Mouse (Mus musculus) liver, embryonic 14.5 days (tissue): ENCODE measurements around the gene Gatad2b. TPM values are rescaled to one million over a fixed set of nuclear protein-coding genes. Genes with fewer than 3 reads are reported as not detected.

Experiments
- ATAC-seq: fragments of 200-750 bp; cut with Nextera tagmentation; 2 replicates; pipeline ENCODE4 v1.8.0; 2017; ENCODE audit warnings: moderate number of reproducible peaks, mild to moderate bottlenecking, moderate library complexity; ENCODE audit not compliant: insufficient read depth
- DNase-seq, 3 experiments: peaks; one replicate each; pipeline ENCODE4 v3.0.0-alpha.2; 2012 to 2013; ENCODE audit warnings: low read depth in 3 of 3, low spot score in 3 of 3
- H3K27ac ChIP-seq: fragments of 300-500 bp; sonication (generic); 2 replicates; pipeline ENCODE4 v1.5.1; 2014; ENCODE audit warnings: moderate library complexity, mild to moderate bottlenecking, control low read depth, inconsistent platforms
- H3K27me3 ChIP-seq: fragments of 300-500 bp; sonication (generic); 2 replicates; pipeline ENCODE4 v1.6.1; 2014; ENCODE audit warnings: mild to moderate bottlenecking, low read length, moderate library complexity; ENCODE audit not compliant: control insufficient read depth, insufficient read depth
- H3K36me3 ChIP-seq: fragments of 300-500 bp; sonication (generic); replicated peaks from 2 replicates; pipeline ENCODE4 v1.6.1; 2014; ENCODE audit warnings: low read depth; ENCODE audit not compliant: control insufficient read depth, insufficient read depth
- H3K4me1 ChIP-seq, 2 experiments: fragments of 200-500 bp in 1 of 2; fragments of 300-500 bp in 1 of 2; sonication (generic) in 1 of 2; replicated peaks; 2 replicates each; pipeline ENCODE4 v1.6.1; 2012 to 2014; ENCODE audit warnings: antibody characterized with exemption in 1 of 2, inconsistent platforms in 1 of 2, low read length in 1 of 2; ENCODE audit not compliant: control insufficient read depth in 2 of 2, insufficient read depth in 2 of 2
- H3K4me2 ChIP-seq: fragments of 300-500 bp; sonication (generic); 2 replicates; pipeline ENCODE4 v1.6.1; 2014; ENCODE audit warnings: low read depth, mild to moderate bottlenecking, control low read depth, moderate library complexity
- H3K4me3 ChIP-seq, 2 experiments: fragments of 200-500 bp in 1 of 2; fragments of 300-500 bp in 1 of 2; sonication (generic) in 1 of 2; 2 replicates each; pipeline ENCODE4 v1.5.1; 2012 to 2014; ENCODE audit warnings: low read depth in 2 of 2, low read length in 2 of 2, mild to moderate bottlenecking in 2 of 2, control low read depth in 1 of 2, inconsistent platforms in 1 of 2, moderate library complexity in 1 of 2; ENCODE audit not compliant: insufficient read depth in 1 of 2
- H3K9ac ChIP-seq: fragments of 300-500 bp; sonication (generic); replicated peaks from 2 replicates; pipeline ENCODE4 v1.6.1; 2014; ENCODE audit warnings: mild to moderate bottlenecking, control low read depth, moderate library complexity
- H3K9me3 ChIP-seq: fragments of 300-500 bp; sonication (generic); 2 replicates; pipeline ENCODE4 v1.6.1; 2016; ENCODE audit warnings: low read length, mixed read lengths; ENCODE audit not compliant: control insufficient read depth
- CTCF ChIP-seq: IDR thresholded peaks from 2 replicates; pipeline ENCODE4 v1.5.1; 2016; ENCODE audit warnings: antibody characterized with exemption, low read depth, control low read depth
- EP300 ChIP-seq: IDR thresholded peaks from 2 replicates; pipeline ENCODE4 v1.6.1; 2016; ENCODE audit warnings: antibody characterized with exemption, low read depth
- WGBS: fragments of 180-500 bp; shearing (Covaris S2); extraction: QIAGEN DNeasy Blood & Tissue Kit; methylation state at CpG from one replicate; pipeline ENCODE4 v1.1.7; 2014; ENCODE audit not compliant: insufficient replicate concordance; 5-methylcytosine and 5-hydroxymethylcytosine counted together
- polyA plus RNA-seq, 2 experiments: library from polyadenylated mRNA; depleted of rRNA in 1 of 2; stranded (reverse) in 1 of 2; unstranded in 1 of 2; fragments of >200 nt; fragmentation: Nextera tagmentation in 1 of 2; extraction: Ambion mirVana in 1 of 2; gene quantifications; 2 replicates each; pipeline versions ENCODE4 v1.2.1 to v1.2.3; 2012 to 2014

Gene Gatad2b
- polyA plus RNA-seq, 2 experiments: 2.2 to 5.6 TPM

DNA sequence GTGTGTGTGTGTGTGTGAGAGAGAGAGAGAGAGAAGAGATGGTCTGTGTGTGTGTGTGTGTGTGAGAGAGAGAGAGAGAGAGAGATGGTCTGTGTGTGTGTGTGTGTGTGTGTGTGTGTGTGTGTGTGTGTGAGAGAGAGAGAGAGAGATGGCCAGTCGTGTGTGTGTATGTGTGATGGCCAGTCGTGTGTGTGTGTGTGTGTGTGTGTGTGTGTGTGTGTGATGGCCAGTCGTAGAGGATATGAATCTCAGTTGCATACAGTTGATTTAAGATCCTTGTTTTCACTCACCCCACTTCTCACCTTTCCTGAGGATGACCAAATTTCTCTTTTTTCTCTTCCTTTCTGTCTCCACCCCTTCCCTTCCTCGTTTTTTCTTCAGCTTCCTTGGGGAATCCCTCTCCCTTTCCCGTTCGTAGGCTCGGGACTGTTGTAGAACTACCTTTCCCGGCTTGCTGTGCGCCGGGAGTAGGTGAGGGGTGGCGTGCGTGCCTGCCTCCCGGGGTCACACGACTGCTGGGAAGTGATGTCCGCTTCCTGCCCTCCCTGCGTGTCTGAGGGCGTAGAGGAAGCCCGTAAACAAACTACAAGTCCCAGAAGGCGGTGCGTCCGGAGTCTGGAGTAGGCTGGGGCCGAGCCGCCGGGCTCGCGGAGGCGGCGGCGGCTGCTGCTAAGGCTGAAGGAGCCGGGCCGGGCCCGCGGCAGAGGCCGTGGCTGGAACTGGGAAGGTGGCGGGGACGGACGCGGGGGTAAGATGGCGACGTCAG is 39.1 kb upstream of the Gatad2b start, which contains the start of gene Crtc2:
Gene Crtc2, plus strand, starts transcription at position 511 of the 766 bp plus-strand sequence.
- TF ChIP-seq CTCF (no peak), EP300 (no peak)
- Histone ChIP-seq H3K9me3 (no peaks in the 10 kb centered on the region), H3K36me3 (peaks cover 2% of the 10 kb centered on the region), H3K4me1 (peaks cover 5 to 7% of the 10 kb centered on the region in 2 experiments; a peak in 3 of 4 replicates), H3K9ac (peak within 1 kb of the TSS; percentile 86), H3K27me3 (no peaks in the 10 kb centered on the region), H3K4me3 (peak within 1 kb of the TSS; percentile 89 to 98), H3K27ac (peak within 1 kb of the TSS; percentile 64), H3K4me2 (peak within 1 kb of the TSS; percentile 82)
- ATAC-seq (peak; percentile 99), DNase-seq (peak; percentile 91 to 93 (median 93))
- under 1% methylated on average over 40 of the region's 40 CpGs for WGBS

- WGBS: under 1% methylated on average over 41 of the region's 41 CpGs
- DNase-seq: peak in 1 of 3 experiments; percentile 13
- Histone ChIP-seq H3K4me3 (peak overlapping the region; percentile 89 to 98), H3K36me3 (peaks cover 6% of the 10 kb centered on the region), H3K4me1 (peaks cover 5 to 7% of the 10 kb centered on the region in 2 experiments; a peak in 3 of 4 replicates), H3K4me2 (peak overlapping the region; percentile 82), H3K9ac (peak overlapping the region; percentile 86), H3K27me3 (no peaks in the 10 kb centered on the region), H3K27ac (peak overlapping the region; percentile 64), H3K9me3 (no peaks in the 10 kb centered on the region)
- peak; percentile 67 for ATAC-seq
- TF ChIP-seq CTCF (no peak), EP300 (no peak)
Measured at GRCm38 (mm10) chr3:90254419-90255193, 38.4 kb upstream of the Gatad2b start.

GRCm38 (mm10) chr3:90255194-90255565 is 37.8 kb upstream of the Gatad2b start:
- WGBS: 4% methylated on average over 2 of the region's 2 CpGs
- DNase-seq: no peak

DNA sequence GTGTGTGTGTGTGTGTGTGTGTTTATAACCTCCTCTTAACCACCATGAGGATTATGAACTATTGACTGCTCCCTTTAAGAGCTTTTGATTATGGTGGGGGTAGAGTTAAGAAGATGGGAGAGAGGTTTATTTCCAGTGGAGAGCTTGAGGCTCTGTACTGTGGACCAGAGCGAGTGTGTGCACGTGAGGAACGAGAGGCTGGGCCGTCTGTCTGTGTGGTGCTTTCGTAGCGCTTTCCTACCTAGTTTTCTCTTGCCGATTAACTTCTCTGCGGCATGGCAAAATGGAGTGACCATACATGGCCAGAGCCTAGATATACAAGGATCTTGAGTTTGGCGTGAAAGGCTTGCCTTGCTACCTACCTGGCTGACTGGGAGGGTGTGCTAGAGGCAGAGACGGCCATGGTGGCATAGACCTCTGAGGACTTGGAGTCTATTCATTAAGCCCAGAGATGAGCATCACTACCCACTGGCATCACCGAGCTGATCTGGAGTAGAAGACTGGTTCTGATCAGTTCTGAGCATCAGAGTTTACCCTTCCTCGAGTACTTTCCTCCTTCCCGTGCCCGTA is 37.1 kb upstream of the Gatad2b start:
- Histone ChIP-seq H3K27me3 (no peaks in the 10 kb centered on the region), H3K36me3 (peaks cover 13% of the 10 kb centered on the region), H3K4me2 (no peak overlapping the region), H3K9me3 (no peaks in the 10 kb centered on the region), H3K4me3 (no peak overlapping the region), H3K27ac (no peak overlapping the region), H3K9ac (no peak overlapping the region), H3K4me1 (peaks cover 5 to 7% of the 10 kb centered on the region in 2 experiments; a peak in 3 of 4 replicates)
- no peak for TF ChIP-seq EP300
- TF ChIP-seq CTCF: no peak
- WGBS: 89% methylated on average over 14 of the region's 14 CpGs
- no peak for ATAC-seq
- no peak for DNase-seq

More at GRCm38 (mm10) chr3:90255194-90255565, 37.8 kb upstream of the Gatad2b start:
- Histone ChIP-seq H3K4me2 (peak overlapping the region; percentile 82), H3K27me3 (no peaks in the 10 kb centered on the region), H3K4me3 (peak overlapping the region; percentile 89 to 98), H3K9ac (peak overlapping the region; percentile 86), H3K4me1 (peaks cover 5 to 7% of the 10 kb centered on the region in 2 experiments; a peak in 3 of 4 replicates), H3K27ac (no peak overlapping the region; the same call in 1 of the 2 replicates), H3K36me3 (peaks cover 12% of the 10 kb centered on the region), H3K9me3 (no peaks in the 10 kb centered on the region)
- TF ChIP-seq CTCF: no peak
- no peak for TF ChIP-seq EP300
- ATAC-seq: no peak
